Mouse (Mus musculus) layer of hippocampus, adult 18-20 months (tissue): ENCODE results near the gene Hsp90aa1. TPM values are rescaled to one million over a fixed set of nuclear protein-coding genes. Genes with fewer than 3 reads are reported as not detected.
"Not testable (repeated sequence)": the region's sequence is repeated elsewhere in the genome, so short reads cannot be mapped to it uniquely, and the experiment has no call there.

Source experiments
- DNase-seq, 2 experiments: peaks; one replicate each; pipeline ENCODE4 v3.0.0; 2022; ENCODE audit warnings: low spot score in 2 of 2
- long read RNA-seq: library from polyadenylated mRNA; stranded (forward); transcript quantifications from one replicate; pipeline ENCODE4 v2.0.0, GENCODE M21; 2021
- total RNA-seq, 2 experiments: library from RNA; stranded (reverse); gene quantifications; 2 replicates each; pipeline ENCODE4 v1.2.3; 2021

Hsp90aa1 gene
- 1,000 to 10,000 TPM; 1,024 to 1,077 TPM for total RNA-seq
- long read RNA-seq, transcript Hsp90aa1-202 (11 exons, 3,281 nt): major isoform, 527 of 763 reads
- long read RNA-seq, partial matches to known transcripts: 179 of 763 reads
- long read RNA-seq, other reads (novel, unspliced or antisense): 57 of 763 reads

GRCm38 (mm10) chr12:110702556-110702955 is at the start of gene Hsp90aa1:
TSS of gene Hsp90aa1 (minus strand) at chr12:110702728.
- DNase-seq: no peak

GRCm38 (mm10) chr12:110750770-110751439 is 48.4 kb upstream of the Hsp90aa1 start:
- no peak for DNase-seq

- DNase-seq: peak; percentile 9 to 22
These were observed 35.8 kb upstream of the Hsp90aa1 start for GRCm38 (mm10) chr12:110738158-110738921.

DNA sequence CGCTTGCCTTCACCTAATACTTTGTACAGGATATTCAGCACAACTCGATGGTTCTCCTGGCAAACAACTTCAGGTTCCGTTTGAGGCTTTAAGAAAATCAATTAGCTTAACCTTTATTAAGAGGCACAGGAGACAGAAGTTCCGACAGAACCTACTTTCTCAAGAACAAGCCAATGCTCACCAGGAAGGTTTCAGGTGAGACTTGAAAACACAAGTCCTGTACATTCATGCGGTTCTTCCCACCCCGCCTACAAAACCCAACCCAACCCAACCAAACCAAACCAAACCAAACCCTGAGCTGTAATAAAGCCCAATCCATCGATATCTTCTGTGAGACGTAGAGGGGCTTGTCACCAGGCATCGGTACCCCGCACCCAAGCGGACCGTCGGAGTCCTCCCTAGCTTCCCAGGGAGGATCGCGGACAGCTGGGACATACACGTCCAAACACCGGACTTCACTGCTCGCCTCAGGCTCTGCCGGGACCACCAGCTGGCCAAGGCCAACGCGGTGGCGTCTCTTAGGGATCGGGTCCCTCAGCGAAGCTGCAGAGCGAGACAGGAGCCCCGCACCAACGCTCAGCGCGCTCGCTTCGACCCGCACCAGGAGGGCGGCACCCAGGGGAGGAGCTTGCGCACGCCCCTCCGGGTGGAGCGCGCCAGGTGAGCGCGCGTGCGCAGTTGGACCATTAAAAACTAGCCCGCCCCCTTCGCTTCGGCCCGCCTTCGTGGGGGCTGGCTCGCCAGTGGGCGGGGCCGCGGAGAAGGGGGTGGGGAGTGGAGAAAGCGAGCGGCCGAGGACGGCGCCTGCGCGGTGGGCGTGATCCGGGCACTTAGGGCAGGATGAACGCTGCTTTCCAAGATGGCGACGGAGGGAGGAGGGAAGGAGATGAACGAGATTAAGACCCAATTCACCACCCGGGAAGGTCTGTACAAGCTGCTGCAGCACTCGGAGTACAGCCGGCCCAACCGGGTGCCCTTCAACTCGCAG is 34.9 kb upstream of the Hsp90aa1 start, which contains the start of gene Wdr20:
TSS of gene Wdr20 (plus strand) at position 775 of the 988 bp plus-strand sequence.
- peak; percentile 98 for DNase-seq

GRCm38 (mm10) chr12:110736641-110737040 is 34.1 kb upstream of the Hsp90aa1 start:
- peak in 1 of 2 experiments; percentile 14 for DNase-seq

GRCm38 (mm10) chr12:110733254-110733653 is 30.7 kb upstream of the Hsp90aa1 start:
- not testable (repeated sequence) for DNase-seq

GRCm38 (mm10) chr12:110726428-110726827 is 23.9 kb upstream of the Hsp90aa1 start:
- no peak for DNase-seq

- no peak for DNase-seq
These were observed 23.0 kb upstream of the Hsp90aa1 start for GRCm38 (mm10) chr12:110725489-110725888.

DNA sequence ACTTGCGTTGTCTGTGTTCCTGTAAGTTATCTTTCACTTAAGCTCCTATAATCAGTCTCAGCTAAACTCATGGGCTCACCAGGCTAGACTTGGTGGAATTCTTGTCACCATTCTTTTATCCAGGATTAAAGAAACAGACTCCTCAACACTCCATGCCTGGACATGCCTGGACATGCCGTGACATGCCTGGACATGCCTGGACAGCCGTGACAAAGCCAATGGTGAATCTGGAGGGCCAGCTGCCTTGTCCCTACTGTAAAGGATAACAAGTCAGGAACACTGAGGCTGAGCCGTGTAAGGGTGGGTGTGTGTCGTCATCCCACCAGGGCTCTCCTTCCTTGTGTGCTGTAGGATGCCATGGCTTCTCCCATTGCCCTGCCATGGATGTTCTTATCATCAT is 22.5 kb upstream of the Hsp90aa1 start:
- no peak for DNase-seq

GRCm38 (mm10) chr12:110716004-110716403 is 13.5 kb upstream of the Hsp90aa1 start:
- no peak for DNase-seq

DNA sequence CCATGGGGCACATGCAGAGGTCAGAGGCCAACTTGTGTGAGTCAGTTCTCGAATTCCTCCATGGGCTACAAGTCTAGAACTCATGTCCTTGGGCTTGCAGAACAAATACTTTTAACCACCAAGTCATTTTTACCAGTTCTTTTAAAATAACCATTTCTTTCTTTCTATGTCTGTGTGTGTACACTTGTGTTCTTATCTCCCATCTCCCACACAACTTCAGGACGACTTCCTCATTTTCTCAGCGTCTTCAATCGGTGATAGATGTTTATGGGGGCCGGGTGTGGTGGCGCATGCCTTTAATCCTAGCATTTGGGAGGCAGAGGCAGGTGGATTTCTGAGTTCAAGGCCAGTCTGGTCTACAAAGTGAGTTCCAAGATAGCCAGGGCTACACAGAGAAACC is 11.7 kb upstream of the Hsp90aa1 start:
- no peak for DNase-seq

DNA sequence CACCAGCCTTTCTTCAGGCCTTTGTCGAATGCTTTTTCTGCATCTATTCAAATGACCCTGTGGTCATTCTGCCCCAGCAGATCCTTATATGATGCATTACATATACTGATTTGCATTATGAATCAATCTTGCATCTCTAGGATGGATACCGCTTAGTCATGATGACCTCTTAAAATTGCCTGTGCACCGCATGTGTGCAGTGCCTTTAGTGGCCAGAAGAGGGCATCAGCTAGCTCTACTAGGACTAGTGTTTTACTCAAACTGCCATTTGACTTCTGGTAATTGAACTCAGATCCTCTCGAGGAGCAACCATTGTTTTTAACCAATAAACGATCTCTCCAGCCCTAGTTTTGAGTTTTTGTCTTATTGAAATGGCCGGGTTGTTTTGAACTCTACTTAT is 11.3 kb upstream of the Hsp90aa1 start:
- no peak for DNase-seq

DNA sequence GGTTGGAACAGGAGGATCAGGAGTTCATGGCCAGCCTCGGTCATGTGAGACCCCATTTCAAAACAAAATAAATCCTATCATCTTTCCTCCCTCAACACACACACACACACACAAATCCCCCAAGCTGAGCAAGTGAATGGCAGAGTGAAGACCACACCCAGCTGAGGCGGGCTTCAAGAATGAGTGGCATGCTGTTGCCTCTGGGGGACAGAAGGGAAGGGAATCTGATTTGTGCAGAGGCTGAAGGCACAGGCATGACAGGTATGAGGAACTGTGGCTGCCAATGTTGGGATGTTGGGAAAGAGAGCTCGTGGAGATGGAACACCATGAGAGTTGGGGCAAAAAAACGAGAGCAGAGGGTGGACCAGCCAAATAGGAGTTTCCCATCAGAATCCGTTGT is 8.7 kb upstream of the Hsp90aa1 start:
- no peak for DNase-seq

DNA sequence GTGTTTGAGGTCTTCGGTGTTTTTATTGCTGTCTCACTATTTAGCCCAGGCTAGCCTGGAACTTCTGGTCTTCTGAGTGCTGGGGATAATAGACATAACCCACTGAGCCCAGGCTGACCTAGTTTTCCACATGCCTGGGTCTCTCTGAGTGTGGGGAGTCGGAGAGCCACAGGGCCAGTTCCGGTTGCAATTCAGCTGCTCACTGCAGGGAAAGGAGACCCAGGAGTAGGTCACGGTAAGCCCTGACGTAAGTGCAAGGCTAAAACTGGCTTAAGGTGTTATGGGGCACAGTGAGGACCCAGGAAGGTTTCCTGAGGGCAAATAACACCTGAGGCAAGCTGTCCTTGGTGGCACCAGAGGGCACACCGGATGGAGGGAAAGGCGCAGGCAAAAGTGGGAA is 4.9 kb upstream of the Hsp90aa1 start:
- DNase-seq: no peak

GRCm38 (mm10) chr12:110706337-110707231 is 4.1 kb upstream of the Hsp90aa1 start:
- peak; percentile 27 to 43 for DNase-seq

DNA sequence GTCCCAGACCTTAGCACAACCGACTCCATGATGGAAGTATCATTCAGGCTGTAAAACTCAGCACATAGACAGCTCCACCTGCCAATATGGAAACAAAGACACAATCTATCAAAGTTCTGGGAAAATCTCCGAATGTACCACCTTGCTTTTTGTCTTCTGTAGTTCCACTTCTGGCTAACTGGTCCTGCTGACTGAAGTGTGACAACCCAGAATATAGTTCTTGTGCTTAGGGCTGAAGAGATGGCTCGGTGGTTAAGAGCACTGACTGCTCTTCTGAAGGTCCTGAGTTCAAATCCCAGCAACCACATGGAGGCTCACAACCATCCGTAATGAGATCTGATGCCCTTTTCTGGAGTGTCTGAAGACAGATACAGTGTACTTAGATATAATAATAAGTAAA is 2.9 kb upstream of the Hsp90aa1 start:
- not testable (repeated sequence) for DNase-seq

GRCm38 (mm10) chr12:110703682-110704081 is 1.2 kb upstream of the Hsp90aa1 start:
- no peak for DNase-seq

DNA sequence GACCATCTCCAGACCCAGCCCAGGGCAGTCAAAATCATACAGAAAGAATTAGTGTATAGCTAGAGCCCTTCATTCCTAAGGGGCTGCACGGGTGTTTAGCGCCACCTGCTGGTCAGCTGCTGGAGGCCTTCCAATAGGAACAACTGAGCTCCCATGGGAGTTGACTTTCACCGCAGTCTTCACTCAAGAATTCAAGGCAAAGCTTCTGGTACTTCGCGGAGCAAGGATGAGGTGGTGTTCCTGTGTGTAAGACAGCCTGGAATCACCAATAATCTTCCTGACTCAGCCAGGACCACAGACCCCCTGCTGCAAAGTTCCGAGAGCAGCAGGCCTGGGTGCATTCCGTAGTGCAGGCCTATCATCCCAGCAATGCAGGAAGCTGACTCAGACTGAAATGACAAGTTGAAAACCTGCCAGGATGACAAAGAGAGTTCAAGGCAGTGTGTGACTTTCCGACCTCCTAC is 512 bp upstream of the Hsp90aa1 start:
- peak; percentile 74 to 87 for DNase-seq

- DNase-seq: not testable (repeated sequence)
These were observed 1.2 kb downstream of the Hsp90aa1 start for GRCm38 (mm10) chr12:110701363-110701762.

GRCm38 (mm10) chr12:110700730-110701129 is 1.8 kb downstream of the Hsp90aa1 start:
- no peak for DNase-seq
